Mouse (Mus musculus): Measurements from ENCODE around the gene Fbxw7.
"Not testable (repeated sequence)": the region's sequence is repeated elsewhere in the genome, so short reads cannot be mapped to it uniquely, and the experiment has no call there.

The Fbxw7 gene

DNA sequence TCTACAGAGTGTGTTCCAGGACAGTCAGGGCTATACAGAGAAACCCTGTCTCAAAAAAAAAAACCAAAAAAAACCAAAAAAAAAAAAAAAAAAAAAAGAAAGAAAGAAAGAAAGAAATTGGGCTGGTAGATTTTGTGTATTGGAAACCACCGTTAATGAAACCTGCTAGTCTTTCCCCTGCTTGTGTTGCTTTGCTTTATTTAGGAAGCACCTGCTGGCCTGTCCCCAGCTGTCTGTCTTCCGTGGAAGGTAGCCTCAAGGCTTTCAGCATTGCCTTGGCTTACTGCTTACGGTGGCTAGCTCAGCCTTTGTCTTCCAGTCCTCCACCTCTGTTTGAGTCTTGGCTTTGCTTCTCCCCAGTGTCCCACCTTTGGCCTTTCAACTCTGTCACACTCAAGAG is 11.9 kb downstream of the Fbxw7 start:
- DNase-seq (ENCODE audit: low spot score): no peak

DNA sequence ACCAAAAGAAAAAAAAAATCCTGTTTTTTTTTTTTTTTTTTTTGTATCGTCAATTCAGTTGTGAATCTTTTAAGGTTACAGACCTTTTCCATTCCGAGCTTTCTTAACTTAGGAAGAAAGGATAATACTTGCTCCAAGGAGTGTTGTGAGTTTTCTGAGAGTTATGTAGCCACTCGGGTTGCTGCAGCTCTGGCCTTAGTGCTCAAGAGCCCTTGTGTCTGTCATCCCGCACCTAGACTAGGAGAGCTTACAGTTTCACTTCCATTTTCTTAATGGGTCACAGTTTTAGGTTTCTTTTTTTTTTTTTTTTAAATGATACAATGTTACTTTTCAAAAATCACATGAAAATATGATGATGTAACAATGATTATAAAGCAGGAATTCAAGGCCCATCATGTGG is 12.5 kb downstream of the Fbxw7 start:
- DNase-seq (ENCODE audit: low spot score): no peak

DNA sequence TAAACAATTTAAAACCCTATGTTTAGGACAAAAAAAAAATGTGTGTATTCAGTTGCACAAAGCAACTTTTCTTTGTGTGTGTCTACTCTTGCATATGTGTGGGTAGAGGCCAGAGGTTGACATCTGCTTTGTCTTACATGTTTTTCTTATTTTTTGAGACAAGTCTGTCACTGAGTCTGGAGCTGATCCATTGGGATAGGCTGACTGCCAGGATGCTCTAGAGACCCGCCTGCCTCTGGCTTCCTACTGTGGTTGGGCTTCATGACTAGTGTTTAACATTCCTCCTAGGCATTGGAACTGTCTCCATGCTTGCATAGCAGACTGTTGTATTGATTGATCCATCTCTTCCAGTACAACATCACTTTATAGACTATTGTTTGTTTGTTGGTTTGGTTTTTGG is 14.3 kb downstream of the Fbxw7 start:
- no peak for DNase-seq (ENCODE audit: low spot score)

DNA sequence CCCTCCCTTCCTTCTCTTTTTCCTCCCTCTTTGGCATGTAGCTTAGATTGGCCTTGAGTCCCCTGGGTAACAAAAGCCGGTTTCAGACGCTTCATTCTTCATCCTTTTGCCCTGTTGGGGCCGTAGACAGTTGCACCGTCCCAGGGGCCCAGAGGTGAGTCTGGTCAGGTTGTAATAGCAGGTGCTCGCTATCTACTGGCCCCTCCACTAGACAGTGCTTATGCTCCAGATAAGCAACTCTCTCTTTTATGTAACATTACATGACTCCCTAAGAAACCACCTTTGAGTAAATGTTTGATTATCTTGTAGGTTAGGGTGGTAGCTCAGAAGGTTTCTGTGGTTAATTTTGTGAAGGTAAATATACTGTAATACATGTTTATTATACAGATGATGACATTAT is 21.0 kb downstream of the Fbxw7 start:
- no peak for DNase-seq (ENCODE audit: low spot score)

DNA sequence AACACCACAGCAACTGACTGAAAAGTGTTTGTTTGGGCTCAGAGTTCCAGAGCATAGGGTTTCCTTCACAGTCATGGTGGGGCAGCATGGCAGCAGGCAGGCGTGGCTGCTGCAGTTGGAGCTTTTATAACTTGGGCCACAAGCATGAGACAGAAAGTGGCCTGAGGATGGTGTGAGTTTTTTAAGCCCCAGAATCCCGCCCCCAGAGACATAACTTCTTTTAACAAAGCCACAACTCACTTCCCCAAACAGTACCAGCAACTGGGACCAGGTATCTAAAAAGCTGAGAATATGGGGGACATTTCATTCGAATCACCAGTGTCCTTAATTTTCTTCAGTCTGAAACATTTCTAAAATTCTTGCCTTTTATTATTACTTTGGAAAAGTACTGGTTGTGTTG is 22.9 kb downstream of the Fbxw7 start:
- DNase-seq (ENCODE audit: low spot score): no peak

DNA sequence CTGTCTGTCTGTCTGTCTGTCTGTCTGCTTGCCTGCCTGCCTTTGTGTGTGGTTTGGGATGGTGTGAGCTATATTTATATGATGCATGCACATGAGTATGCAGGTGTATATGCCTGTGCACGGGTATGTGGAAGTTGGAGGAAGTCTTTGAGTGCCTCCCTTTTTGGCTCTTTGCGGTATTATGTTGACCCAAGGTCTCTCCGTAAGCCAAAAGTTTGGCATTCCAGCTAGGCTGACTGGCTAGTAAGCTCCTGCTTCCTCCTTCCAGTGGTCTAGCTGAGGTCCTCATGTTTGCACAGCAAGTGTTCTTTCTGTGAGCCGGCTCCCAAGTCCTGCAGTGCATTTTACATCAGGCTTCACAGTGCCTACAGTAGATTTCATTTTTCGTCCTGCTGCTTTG is 24.4 kb downstream of the Fbxw7 start:
- DNase-seq (ENCODE audit: low spot score): no peak

DNA sequence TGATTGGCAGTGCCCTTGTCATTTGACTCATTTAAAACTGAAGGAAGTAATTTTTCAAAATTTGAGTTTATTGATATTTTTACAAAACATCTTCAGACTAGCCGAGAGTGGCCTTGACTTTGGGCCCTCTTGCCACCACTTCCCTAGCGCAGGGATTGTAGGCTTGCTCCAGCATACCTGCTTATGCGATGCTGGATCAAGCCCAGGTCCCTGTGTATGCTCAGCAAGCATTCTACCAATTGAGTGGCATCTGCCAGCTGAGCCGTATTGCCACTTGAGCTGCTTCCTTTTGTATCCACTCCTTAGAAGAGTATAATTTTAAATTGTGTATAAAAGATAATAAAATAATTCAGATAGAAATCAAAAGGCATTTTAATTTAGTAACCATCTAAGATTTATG is 26.2 kb downstream of the Fbxw7 start:
- DNase-seq (ENCODE audit: low spot score): no peak

DNA sequence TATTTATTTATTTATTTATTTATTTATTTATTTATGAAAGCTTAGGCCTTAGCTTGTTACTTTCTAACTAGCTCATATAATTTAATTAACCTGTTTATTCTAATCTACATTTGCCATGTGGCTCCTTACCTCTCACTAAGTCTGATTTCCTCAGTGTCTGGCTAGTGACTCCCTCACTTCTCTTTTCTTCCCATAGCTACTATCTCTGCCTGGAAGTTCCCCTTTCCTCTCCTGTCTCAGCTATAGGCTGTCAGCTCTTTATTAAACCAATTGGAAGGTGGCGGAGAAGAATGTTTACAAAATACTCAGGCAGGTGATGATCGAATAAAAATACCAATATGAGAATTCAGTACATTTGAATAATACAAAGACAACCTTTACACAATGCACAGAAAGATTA is 27.7 kb downstream of the Fbxw7 start:
- no peak for DNase-seq (ENCODE audit: low spot score)

DNA sequence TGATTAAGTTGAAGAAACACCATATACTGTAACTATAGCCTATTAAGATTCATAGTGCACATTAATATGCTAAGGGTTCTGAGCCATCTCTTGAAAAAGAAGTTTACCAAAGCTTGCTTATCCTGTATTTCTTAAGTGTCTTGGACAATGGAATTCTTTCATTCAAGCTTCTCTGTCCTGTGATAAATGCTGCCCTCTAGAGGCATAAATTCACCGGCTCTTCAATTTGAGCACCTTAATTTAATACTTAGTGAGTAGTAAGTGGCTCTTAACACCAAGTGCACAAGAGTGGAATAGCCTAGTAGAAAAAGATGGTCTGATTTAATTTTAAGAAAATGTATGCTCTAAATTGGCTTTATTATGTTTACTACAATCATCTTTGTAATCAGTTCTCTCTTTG is 28.5 kb downstream of the Fbxw7 start:
- DNase-seq (ENCODE audit: low spot score): no peak

DNA sequence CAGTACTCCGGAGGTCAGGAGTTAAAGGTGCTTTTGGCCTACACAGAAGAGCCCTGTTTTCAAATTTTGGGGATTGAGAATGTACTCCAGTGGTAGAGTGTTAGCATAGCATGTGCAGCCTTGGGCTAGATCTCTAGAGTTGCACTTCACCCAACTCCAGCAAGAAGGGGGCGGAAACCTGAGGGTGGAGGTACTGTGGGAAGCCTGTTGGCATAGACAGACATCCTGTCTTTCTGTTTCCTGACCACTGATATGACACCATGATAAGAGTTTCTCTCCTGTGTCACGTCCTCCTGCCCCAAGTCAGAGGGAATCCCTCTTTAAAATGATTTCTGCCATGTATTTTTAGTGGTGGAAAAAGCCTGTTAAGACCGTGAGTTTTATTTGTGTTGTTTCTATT is 33.7 kb downstream of the Fbxw7 start:
- no peak for DNase-seq (ENCODE audit: low spot score)

DNA sequence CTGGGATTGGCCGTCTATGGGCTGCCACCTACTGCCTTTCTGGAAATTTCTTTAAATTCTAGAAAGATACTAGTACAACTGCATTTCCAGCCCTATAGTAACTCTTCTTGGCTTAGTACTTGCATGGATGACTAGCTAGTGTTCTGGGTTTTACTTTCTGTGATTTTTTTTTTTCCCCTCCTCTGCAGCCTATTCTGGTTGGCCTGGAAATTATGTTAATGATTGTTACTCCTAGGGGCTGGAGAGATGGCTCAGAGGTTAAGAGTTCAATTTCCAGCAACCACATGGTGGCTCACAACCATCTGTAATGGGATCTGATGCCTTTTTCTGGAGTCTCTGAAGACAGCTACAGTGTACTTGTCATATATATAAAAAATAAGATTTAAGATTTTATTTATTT is 35.4 kb downstream of the Fbxw7 start:
- DNase-seq (ENCODE audit: low spot score): no peak

DNA sequence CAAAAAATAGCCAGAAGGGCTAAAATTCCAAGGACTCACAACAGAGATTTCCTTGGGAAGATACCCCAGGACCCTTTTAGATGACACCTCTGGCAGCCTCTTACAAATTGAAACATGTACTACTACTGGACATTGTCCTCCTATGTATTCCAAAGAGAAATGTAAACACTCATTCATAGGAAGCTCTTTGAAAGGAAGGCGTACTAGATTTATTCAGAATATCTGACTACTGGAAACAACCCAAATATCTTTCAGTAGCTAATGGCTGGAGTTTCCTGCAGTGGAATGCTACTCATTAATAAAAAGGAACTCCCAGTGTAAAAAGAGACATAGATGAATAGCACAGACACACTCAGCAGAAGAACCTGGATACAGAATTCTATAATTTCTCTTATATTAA is 36.7 kb downstream of the Fbxw7 start:
- DNase-seq (ENCODE audit: low spot score): no peak

DNA sequence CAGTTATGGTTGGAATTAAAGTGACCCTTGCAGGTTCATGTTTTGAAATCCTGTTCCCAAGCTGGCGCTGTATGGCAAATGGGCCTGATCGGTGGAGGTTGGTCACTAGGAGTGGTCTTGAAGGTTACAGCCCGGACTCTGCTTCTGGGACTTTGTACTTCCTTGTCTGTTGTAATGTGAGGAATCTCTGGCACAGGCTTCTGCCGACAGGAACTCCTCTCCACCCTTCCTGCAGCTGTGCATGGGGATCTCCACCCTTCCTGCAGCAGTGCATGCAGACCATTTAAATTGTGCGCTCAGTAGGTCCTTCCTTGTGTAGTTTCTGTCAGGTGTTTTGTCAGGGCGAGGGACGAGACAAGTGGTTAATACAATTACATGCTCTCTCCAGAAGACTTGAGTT is 37.8 kb downstream of the Fbxw7 start:
- DNase-seq (ENCODE audit: low spot score): no peak

DNA sequence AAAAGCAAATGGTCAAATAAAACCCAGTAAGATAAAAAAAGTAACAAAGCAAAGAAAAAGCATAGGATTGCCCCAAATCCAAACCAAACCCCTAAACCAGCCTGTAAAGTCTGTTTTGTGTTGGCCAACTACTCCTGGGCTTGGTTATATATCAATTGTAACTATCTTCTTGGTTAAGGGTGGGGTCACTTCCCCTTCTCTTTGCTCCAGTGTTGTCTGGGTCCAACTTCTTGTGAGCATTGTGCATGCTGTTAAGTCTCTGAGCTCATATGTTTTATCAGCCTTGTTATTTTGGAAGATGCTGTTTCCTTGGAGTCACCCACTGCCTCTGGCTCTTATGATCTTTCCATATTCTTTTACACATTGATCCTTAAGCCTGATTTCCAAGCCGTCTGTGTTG is 39.4 kb downstream of the Fbxw7 start:
- no peak for DNase-seq (ENCODE audit: low spot score)

DNA sequence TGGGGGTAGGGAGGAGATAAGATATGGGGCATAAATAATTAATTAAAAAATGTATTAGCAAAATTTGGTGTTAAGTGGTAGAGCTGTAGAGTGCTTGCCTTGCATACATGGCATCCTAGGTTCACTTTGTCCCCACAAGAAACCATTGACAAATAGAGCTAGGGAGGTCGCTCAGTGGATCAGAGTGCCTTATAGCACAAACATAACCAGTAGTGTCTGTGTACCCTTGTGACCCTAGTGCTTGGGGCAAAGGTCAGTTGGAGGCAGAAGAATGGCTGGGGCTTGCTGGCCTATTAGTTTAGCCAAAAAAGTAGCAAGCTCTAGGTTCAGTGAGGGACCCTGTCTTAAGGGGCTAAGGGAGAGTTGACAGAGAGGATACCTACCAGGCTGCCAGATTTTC is 45.6 kb downstream of the Fbxw7 start:
- no peak for DNase-seq (ENCODE audit: low spot score)

DNA sequence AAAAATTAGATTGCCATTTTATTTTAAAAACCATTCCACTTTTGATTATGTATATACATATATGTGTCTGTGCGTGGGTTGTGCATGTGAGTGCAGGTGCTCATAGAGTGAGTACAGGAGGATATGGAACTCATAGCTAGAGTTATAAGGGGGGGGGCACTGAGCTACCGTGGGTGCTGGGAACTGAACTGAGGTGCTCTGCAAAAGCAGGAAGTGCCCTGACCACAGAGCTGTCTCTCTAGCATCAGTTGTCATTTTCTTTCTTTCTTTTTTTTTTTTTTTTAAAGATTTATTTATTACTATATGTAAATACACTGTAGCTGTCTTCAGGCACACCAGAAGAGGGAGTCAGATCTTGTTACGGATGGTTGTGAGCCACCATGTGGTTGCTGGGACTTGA is 46.7 kb downstream of the Fbxw7 start:
- not testable (repeated sequence) for DNase-seq (ENCODE audit: low spot score)

DNA sequence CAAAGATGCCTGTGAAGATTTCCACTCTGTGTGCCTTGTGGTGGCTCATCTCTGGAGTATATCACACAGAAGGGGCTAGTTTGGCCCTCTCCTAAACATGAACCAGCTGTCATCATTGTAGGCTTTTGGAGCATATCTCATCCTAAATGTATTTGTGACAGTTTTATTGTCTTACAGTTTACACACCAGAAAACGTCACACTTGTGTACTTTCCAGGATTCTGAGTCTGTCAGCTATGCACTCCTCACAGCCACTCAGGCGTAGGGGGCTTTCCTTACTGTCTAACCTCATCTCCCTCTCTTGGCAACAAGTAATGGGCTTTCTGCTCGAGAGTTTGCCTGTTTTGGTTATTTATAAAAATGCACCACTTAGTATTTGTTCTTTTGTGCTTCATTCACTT is 50.6 kb downstream of the Fbxw7 start:
- no peak for DNase-seq (ENCODE audit: low spot score)

DNA sequence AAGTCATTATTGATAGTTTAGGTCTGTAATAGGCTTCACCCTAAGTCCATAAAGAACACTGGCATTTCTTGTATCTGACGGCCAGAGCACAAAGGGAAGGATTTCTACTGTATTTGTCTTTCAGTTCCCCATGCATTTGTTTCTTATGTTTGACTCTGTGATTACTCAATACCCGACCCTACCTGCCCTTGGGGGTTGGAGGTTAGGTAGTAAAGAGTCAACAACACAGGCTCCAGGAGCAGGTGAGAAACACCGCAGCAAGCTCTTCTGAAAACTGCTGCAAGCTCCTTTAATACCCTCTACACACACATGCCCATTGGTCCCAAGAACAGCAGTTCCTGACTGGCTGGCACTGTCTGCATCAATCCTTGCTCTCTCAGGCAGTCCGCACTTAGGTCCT is 51.8 kb downstream of the Fbxw7 start:
- DNase-seq (ENCODE audit: low spot score): no peak

DNA sequence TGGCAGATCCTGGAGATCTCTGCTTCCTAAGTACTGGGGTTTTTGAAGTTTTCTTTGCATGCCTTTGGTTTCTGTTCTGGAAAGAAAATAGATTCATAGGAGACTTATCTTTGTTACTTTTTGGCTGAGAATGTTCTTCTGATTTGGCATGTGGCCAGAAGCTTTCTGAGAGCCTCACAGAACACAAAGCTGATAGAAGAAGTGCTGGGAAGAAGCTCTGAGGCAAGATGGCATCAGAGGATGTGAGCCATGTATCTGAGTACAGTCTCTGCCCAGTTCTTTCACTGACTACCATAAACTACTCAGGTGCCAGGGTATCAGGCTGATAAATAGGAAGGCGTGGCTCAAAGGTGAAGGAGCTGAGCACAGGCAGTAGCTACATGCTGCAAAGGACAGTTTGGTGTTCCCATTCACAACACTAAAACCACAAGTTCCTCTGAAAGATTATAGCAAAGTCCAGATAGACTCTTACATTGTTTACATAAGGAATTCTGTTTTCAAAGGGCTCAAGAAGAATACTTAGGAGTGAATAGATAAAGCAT is 52.4 kb downstream of the Fbxw7 start:
- no peak for DNase-seq (ENCODE audit: low spot score)

DNA sequence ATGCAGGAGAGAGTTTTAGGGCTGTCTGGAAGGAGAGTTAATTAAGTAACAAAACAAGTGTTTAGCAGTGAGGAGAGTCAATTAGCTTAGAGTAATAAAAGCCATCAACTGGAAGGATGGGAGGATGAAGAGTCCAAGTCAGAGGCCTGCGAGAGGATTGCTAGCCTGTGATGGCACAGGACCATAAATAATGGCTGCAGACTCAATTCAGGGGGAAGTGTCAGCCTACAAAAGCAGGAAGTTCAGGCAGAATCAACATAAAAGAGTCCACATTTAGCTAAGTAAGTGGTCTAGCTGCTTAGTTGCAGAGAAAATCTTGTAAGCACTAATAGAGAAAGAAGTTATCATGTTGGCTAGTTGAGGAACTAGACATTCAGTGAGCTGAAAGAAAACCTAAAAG is 52.9 kb downstream of the Fbxw7 start:
- DNase-seq (ENCODE audit: low spot score): no peak

DNA sequence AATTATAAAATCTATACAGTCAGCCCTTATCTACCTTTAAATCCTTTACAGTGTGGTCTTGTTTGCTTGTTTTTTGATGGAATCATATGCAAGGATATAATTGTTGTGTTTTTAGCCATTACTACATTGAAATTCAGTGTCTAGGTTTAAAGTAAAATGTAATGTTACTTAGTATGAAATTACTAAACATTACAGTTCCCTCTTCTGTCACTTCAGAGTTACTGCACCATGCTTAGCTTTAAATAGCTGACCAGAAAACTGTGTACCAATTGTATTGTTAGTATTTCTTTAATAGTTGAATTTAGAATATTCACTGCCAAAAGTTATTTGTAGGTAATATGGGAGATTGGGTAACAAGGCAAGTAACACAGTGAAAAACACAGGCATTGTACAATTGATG is 55.1 kb downstream of the Fbxw7 start:
- DNase-seq (ENCODE audit: low spot score): no peak

DNA sequence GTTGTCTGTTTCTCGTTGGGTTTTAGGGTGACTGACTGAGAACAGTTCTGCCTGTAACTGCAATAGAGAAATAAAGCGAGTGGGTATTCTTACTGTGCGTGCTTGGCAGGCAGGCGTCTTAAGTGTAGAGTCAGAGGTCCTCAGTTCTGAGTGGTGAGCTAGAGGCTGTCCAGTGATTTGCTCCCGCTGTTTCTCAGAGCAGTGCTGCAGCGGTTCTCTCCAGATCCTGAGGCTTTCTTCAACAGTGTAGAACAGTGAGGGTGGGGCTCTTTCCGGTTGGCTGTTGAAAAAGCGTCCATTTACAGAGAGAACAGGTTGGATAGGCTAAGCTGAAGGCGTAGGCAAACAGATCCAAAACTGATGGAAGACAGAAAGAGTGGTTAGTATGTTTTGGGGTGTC is 60.2 kb downstream of the Fbxw7 start:
- no peak for DNase-seq (ENCODE audit: low spot score)

DNA sequence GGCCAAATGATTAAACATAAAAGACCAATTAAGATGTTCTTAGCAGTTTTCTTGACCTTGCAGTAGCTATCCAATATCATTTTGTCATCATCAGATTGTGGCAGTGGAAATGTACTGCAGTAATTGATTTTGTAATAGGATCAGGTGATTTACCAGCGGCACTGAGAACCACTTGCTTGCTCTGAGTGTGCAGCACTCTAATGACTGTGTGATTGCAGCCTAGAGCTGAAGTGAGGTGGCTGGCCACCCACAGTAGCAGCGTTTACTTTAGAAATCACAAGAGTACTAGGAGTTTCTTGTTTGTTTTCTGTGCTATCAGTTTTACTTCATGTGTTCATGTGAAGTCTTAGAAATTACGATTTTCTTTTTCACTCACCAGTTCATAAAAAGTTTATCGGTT is 61.1 kb downstream of the Fbxw7 start:
- no peak for DNase-seq (ENCODE audit: low spot score)

DNA sequence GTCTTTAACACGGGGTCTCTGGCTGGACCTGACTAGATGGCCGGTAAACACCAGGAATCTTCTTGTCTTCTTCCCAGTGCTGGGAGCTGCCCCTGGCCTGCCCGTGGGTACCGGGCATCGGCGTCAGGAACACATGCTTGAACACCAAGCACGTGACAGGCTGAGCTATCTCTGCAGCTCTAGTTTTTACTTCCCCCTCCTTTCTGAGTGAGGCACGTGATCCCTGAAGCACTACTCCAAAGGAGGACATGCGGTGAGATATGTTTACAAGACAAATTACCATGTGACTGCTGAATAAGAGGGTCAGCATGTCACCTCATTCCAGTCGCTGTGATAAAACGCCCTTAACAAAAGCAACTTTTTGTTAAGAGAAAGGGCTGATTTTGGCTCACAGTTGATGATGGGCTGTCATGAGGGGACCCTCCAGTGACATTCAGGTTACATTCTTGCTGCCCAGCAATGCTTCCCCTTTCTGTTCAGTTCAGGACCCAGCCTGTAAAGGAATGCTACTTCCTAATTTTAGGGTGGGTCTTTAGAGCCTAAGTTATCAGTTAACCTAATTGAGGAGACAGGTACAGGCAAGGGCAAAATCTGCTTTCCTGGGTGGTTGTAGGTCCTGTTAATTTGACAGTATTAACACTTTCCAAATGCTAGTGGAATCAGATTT is 68.9 kb downstream of the Fbxw7 start:
- peak; percentile 11 for DNase-seq (ENCODE audit: low spot score)

DNA sequence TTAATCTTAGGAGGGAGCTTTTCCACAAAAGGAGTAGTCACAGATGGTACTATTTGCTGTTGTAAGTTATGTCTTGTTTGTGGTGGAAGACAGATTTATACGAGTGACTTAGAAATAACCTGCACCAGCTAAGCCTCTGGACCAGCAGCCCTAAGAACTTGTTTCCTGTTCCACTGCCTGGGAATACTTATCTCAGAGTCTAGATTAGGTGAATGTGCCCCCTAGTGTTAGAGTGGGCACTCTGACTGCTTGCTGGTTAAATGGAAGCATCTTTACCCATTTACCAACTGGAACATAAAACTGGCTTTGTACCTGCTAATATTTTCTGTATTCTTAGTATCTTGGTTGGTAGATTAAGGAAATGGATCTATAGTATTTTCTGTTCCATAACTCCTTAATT is 74.6 kb downstream of the Fbxw7 start:
- DNase-seq (ENCODE audit: low spot score): no peak

Data from ovary, postnatal 36 days (tissue).